Mouse (Mus musculus): Measurements from ENCODE around the gene Filip1l.

Filip1l gene

GRCm38 (mm10) chr16:57433671-57434070, 80.8 kb downstream of the Filip1l start:
- DNase-seq (ENCODE audit: low spot score in 2 of 2), result no peak

- no peak for DNase-seq (ENCODE audit: low spot score in 2 of 2)
These were observed 81.7 kb downstream of the Filip1l start for GRCm38 (mm10) chr16:57434640-57435039.

- no peak for DNase-seq (ENCODE audit: low spot score in 2 of 2)
These were observed 84.8 kb downstream of the Filip1l start for GRCm38 (mm10) chr16:57437523-57438287.

GRCm38 (mm10) chr16:57438288-57438685, 85.4 kb downstream of the Filip1l start:
- no peak for DNase-seq (ENCODE audit: low spot score in 2 of 2)

GRCm38 (mm10) chr16:57439206-57439605, 86.3 kb downstream of the Filip1l start:
- no peak for DNase-seq (ENCODE audit: low spot score in 2 of 2)

- DNase-seq (ENCODE audit: low spot score in 2 of 2), result no peak
These were observed 88.0 kb downstream of the Filip1l start for GRCm38 (mm10) chr16:57440706-57441437.

GRCm38 (mm10) chr16:57445096-57446094, 92.5 kb downstream of the Filip1l start:
- no peak for DNase-seq (ENCODE audit: low spot score in 2 of 2)

- DNase-seq (ENCODE audit: low spot score in 2 of 2), result no peak
These were observed 100.1 kb downstream of the Filip1l start for GRCm38 (mm10) chr16:57453009-57453408.

- no peak for DNase-seq (ENCODE audit: low spot score in 2 of 2)
These were observed 101.3 kb downstream of the Filip1l start for GRCm38 (mm10) chr16:57454106-57454763.

- DNase-seq (ENCODE audit: low spot score in 2 of 2), result no peak
These were observed 102.7 kb downstream of the Filip1l start for GRCm38 (mm10) chr16:57455573-57455972.

- no peak for DNase-seq (ENCODE audit: low spot score in 2 of 2)
These were observed 103.1 kb downstream of the Filip1l start for GRCm38 (mm10) chr16:57456003-57456402.

GRCm38 (mm10) chr16:57465386-57465913, 112.6 kb downstream of the Filip1l start:
- no peak for DNase-seq (ENCODE audit: low spot score in 2 of 2)

- DNase-seq (ENCODE audit: low spot score in 2 of 2), result no peak
These were observed 116.4 kb downstream of the Filip1l start for GRCm38 (mm10) chr16:57469301-57469700.

GRCm38 (mm10) chr16:57469869-57470268, 117.0 kb downstream of the Filip1l start:
- no peak for DNase-seq (ENCODE audit: low spot score in 2 of 2)

- DNase-seq (ENCODE audit: low spot score in 2 of 2), result no peak
These were observed 117.5 kb downstream of the Filip1l start for GRCm38 (mm10) chr16:57470286-57470830.

GRCm38 (mm10) chr16:57471071-57471470, 118.2 kb downstream of the Filip1l start:
- no peak for DNase-seq (ENCODE audit: low spot score in 2 of 2)

- no peak for DNase-seq (ENCODE audit: low spot score in 2 of 2)
These were observed 120.7 kb downstream of the Filip1l start for GRCm38 (mm10) chr16:57473415-57474085.

GRCm38 (mm10) chr16:57478451-57478850, 125.6 kb downstream of the Filip1l start:
- no peak for DNase-seq (ENCODE audit: low spot score in 2 of 2)

- no peak for DNase-seq (ENCODE audit: low spot score in 2 of 2)
These were observed 126.9 kb downstream of the Filip1l start for GRCm38 (mm10) chr16:57479776-57480175.

- no peak for DNase-seq (ENCODE audit: low spot score in 2 of 2)
These were observed 129.4 kb downstream of the Filip1l start for GRCm38 (mm10) chr16:57482264-57482663.

Data from spleen, postnatal 14 days (tissue).